Mouse (Mus musculus): ENCODE measurements around the gene Fmnl1.

- TF ChIP-seq POLR2A (IDR thresholded peaks at IDR 0.05; ENCODE audit: insufficient read depth, low read depth, low read length) = no peak
- no peak for TF ChIP-seq CTCF (IDR thresholded peaks at IDR 0.05; ENCODE audit: insufficient read depth, low read depth, low read length)
Measured at GRCm38 (mm10) chr11:103177815-103178485, 7.0 kb downstream of the Fmnl1 start.

Data from olfactory bulb, adult 2 months (tissue).